In genomic region chr13:34993983-34994811, GRCm38 (mm10) we compare ENCODE assay signal across 8 mouse cellular contexts. TPM values are rescaled to one million over a fixed set of nuclear protein-coding genes. Genes with fewer than 3 reads are reported as not detected.
DNase-seq lines count a peak whose midpoint lies in the region; ATAC-seq lines count a peak whose summit lies in the region.

No protein-coding gene starts in this region.

- peak; percentile 93 for ATAC-seq in megakaryocyte progenitor cell, adult 5-6 weeks (replicated peaks; ENCODE audit: poor library complexity)

- peak; percentile 97 for DNase-seq in adipocyte (ENCODE audit: low spot score)
- DNase-seq in embryo, embryonic 10 days (ENCODE audit: low spot score): peak; percentile 91
- peak; percentile 96 for DNase-seq in gastrocnemius, postnatal 10 days
- peak; percentile 92 for DNase-seq in induced T-regulatory cell, adult 2 months (ENCODE audit: low read depth)
- peak; percentile 79 to 89 for DNase-seq in left cerebral cortex, adult 9 months (ENCODE audit: low spot score in 2 of 2)
- DNase-seq in right cerebral cortex, postnatal 14 days: peak; percentile 84
- peak; percentile 91 to 96 for DNase-seq in urinary bladder, postnatal 36 days (ENCODE audit: low spot score in 2 of 2)

RNA-seq across cellular contexts. Expression of gene Eci3, which starts 30.6 kb away (rescaled TPM):
- 1 to 10 TPM in 1 of 2 experiments, under 1 TPM in 1; 0.89 to 1.4 TPM for total RNA-seq in gastrocnemius, postnatal 10 days (2021)
- total RNA-seq in megakaryocyte progenitor cell, adult 5-6 weeks (2015): not detected in 2 replicates
- not detected in 2 replicates for total RNA-seq in megakaryocyte progenitor cell, adult 5-6 weeks (2017)

RNA-seq across cellular contexts. Expression of gene Eci2, which starts 32.7 kb away (rescaled TPM):
- total RNA-seq in gastrocnemius, postnatal 10 days (2021): 100 to 1,000 TPM; 126 to 128 TPM
- 83.3 and 94.2 TPM in 2 replicates for total RNA-seq in megakaryocyte progenitor cell, adult 5-6 weeks (2015)
- total RNA-seq in megakaryocyte progenitor cell, adult 5-6 weeks (2017): 51.2 and 69.3 TPM in 2 replicates

Comparison
In these comparisons a context has a peak if more than half of its experiments do, and no peak if none do; other contexts are left out.
1. Peak in every context shown above with its lines: DNase-seq and ATAC-seq.